Mouse (Mus musculus) hindbrain, embryonic 10.5 days (tissue): ENCODE data around the gene Atxn7l2. TPM values are rescaled to one million over a fixed set of nuclear protein-coding genes. Genes with fewer than 3 reads are reported as not detected.

ENCODE experiments used
- DNase-seq: peaks from one replicate; pipeline ENCODE4 v3.0.0-alpha.2; 2017; ENCODE audit warnings: low spot score
- H3K27ac ChIP-seq: fragments of 300-500 bp; sonication (generic); 2 replicates; pipeline ENCODE4 v1.5.1; 2016; ENCODE audit warnings: mild to moderate bottlenecking, moderate library complexity
- H3K27me3 ChIP-seq: fragments of 300-500 bp; sonication (generic); 2 replicates; pipeline ENCODE4 v1.6.1; 2016; ENCODE audit warnings: mild to moderate bottlenecking; ENCODE audit not compliant: poor library complexity, insufficient read depth, severe bottlenecking
- H3K36me3 ChIP-seq: fragments of 300-500 bp; sonication (generic); 2 replicates; pipeline ENCODE4 v1.6.1; 2016; ENCODE audit warnings: mild to moderate bottlenecking, moderate library complexity
- H3K4me1 ChIP-seq: fragments of 300-500 bp; sonication (generic); replicated peaks from 2 replicates; pipeline ENCODE4 v1.6.1; 2016; ENCODE audit warnings: mild to moderate bottlenecking
- H3K4me3 ChIP-seq: fragments of 300-500 bp; sonication (generic); 2 replicates; pipeline ENCODE4 v1.5.1; 2016; ENCODE audit warnings: mild to moderate bottlenecking, moderate library complexity
- H3K9me3 ChIP-seq: fragments of 300-500 bp; sonication (generic); 2 replicates; pipeline ENCODE4 v1.6.1; 2016; ENCODE audit warnings: mild to moderate bottlenecking, moderate library complexity
- WGBS: fragments of 180-500 bp; shearing (Covaris S2); methylation state at CpG from one replicate; pipeline ENCODE4 v1.1.7; 2016; 5-methylcytosine and 5-hydroxymethylcytosine counted together
- polyA plus RNA-seq: library from polyadenylated mRNA; unstranded; fragments of >200 nt; fragmentation: Nextera tagmentation; extraction: Ambion mirVana; gene quantifications from 2 replicates; pipeline ENCODE4 v1.2.1, GENCODE M21; 2016

The Atxn7l2 gene
- polyA plus RNA-seq, 1 experiment from 2014 or later = 26.8 TPM

DNA sequence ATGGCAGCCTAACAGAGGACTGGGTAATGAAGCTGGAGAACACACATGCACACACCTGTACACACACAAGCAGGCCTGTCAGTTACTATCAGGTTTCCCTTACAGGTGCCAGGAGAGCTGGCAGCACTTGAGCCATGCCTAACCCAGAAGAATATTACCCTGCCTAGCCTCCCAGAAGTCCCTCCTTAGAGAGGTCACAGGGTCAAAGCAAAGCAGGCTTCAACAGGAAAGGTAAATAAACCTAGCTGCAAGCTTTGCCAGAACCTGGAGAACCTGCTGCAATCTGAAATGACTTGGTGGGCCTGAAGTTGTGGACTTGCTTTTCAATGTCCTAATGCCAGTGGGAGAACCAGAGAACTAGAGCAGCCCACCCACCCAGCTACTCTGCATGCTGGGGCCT lies 8.2 kb downstream of the Atxn7l2 start:
- no peak overlapping the region for H3K4me3 ChIP-seq
- DNase-seq = no peak
- no peaks in the 10 kb centered on the region for H3K27me3 ChIP-seq
- H3K27ac ChIP-seq = no peak overlapping the region
- H3K4me1 ChIP-seq = peaks cover 46% of the 10 kb centered on the region
- H3K9me3 ChIP-seq = no peaks in the 10 kb centered on the region
- peaks cover 78% of the 10 kb centered on the region for H3K36me3 ChIP-seq

DNA sequence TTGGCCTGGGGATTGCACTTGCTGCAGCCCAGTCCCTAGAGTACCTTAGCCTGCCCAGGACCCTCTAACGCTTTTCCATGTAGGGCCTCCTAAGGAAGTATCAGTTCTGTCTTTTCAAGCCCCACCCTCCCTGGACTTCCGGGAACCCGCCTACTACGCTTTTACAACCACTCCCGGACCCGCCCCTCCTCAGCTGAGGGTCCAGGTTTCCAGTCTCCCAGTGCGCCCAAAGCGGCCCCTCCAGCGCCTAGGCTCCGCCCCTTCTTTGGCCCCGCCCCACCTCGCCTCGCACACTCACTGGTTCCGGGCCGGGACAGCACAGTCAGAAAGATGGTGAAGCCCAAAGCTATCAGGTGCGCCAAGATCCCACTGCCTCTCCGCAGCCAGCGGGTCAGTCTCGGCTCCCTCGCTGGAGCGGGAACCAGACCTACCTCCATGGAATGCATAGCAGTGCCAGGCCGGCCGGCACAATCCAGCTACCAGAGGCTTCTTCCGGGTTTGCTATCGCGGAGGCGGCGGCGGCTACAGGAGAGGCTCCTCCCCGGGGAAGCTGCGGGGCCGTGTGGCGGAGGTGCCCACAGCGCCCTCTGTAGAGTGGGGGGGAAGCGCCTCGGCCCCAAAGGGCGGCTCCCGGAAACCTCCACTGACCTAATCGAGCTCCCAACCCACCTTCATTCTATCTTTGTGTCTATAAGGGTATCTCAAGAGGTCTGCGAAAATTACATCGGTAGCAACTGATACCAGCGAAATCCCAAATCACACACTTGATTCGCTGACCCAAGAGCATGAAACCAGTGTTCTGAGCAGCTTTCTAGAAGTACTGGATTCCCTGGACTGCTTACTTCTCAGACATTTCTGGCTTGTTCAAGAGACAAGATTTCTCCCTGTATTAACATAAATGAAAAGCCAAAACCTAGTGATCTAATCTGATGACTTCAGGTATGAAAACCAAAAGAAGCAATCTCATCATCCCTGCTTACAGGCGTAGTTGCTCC lies 10.1 kb downstream of the Atxn7l2 start, which contains the start of gene Cyb561d1:
Gene Cyb561d1 (minus strand): TSS at position 884 of the 995 bp plus-strand sequence.
- H3K27me3 ChIP-seq = no peaks in the 10 kb centered on the region
- peaks cover 59% of the 10 kb centered on the region for H3K36me3 ChIP-seq
- H3K4me3 ChIP-seq = peak within 1 kb of the TSS; percentile 75
- H3K4me1 ChIP-seq = peaks cover 65% of the 10 kb centered on the region
- H3K27ac ChIP-seq = peak within 1 kb of the TSS; percentile 93
- WGBS = 3% methylated on average over 44 of the region's 44 CpGs
- DNase-seq = peak; percentile 94
- no peaks in the 10 kb centered on the region for H3K9me3 ChIP-seq

DNA sequence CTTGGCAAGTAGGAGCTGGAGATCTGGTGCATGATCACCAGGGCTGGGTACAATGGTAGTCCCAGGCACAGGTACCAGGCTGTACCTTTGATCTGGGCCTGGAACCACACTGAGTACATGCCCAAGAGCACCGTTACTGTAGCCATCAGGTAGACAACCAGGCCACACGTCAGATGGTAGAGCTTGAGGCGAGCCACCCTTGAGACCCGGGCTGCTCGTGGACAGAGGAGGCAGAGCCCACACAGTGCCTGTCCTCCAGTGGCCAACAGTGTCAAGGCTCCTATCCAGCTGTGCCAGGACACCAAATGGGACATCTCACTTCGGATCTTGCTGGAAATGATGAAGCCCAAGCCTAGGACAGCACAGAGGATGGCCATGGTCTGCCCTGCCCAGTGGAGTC lies 11.5 kb downstream of the Atxn7l2 start:
- Histone ChIP-seq H3K9me3 (no peaks in the 10 kb centered on the region), H3K36me3 (peaks cover 45% of the 10 kb centered on the region), H3K27me3 (no peaks in the 10 kb centered on the region), H3K4me3 (no peak overlapping the region), H3K4me1 (peaks cover 70% of the 10 kb centered on the region), H3K27ac (0 out of 2 replicates have a peak overlapping the region, but pooled peaks have one; percentile 93)
- 93% methylated on average over 6 of the region's 6 CpGs for WGBS
- DNase-seq = no peak

DNA sequence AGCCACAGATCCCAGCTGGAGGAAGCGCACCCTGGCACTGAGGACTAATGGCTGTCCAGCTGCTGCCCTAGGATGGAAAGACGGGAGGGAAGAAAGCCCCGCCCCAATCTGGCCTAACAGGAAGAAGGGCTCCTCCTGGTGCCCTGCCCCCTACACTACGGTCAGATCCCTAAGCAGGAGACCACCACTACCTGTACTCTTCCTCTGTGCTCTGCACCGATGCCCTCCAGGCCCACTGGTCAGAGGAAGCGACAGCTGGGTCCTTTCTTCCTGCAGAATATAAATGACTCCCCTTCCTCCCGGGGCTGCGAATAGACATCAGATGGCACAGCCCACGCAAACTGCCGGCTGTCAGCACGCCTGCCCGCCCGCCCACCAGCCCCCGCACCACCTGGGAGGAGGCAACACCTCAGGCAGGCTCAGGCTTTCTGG lies 13.7 kb downstream of the Atxn7l2 start:
- Histone ChIP-seq H3K4me3 (peak overlapping the region; percentile 32), H3K27me3 (no peaks in the 10 kb centered on the region), H3K36me3 (peaks cover 25% of the 10 kb centered on the region), H3K4me1 (peaks cover 56% of the 10 kb centered on the region), H3K27ac (peak overlapping the region; percentile 75), H3K9me3 (no peaks in the 10 kb centered on the region)
- peak; percentile 63 for DNase-seq
- 25% methylated on average over 14 of the region's 14 CpGs for WGBS

DNA sequence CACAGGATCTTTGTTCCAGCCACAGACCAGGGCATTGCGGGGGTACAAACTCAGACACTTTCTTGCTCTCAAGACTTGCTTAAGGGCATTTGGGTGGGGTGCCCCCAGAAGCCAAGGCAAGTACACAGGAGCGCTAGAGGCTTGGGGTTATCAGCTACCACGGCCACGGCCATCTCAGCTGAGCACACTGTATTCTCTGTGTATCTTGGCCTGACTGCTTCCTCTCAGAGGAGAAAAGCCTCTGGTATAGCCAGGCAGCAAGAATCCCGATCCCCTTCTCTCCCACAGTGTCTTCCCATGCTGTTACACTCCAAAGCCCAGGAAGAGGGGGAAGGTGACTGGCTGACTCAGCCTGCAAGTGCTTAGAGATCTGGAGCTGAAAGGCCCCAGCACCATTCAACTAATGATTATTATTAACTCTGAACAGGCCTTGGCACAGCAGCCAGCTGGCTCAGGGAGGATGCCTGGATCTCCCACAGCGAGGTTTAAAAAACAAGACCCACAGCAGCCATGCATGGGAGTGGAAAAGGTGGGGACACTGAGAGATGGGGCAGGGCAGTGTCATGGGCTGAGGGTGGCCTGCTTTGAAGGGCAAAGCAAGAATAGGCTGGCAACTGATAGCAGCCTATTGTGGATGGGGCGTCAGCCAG lies 14.7 kb downstream of the Atxn7l2 start:
- H3K27me3 ChIP-seq = no peaks in the 10 kb centered on the region
- H3K4me1 ChIP-seq = peaks cover 48% of the 10 kb centered on the region
- no peaks in the 10 kb centered on the region for H3K9me3 ChIP-seq
- peak overlapping the region; percentile 75 for H3K27ac ChIP-seq
- no peak for DNase-seq
- peaks cover 16% of the 10 kb centered on the region for H3K36me3 ChIP-seq
- no peak overlapping the region for H3K4me3 ChIP-seq
- 82% methylated on average over 7 of the region's 7 CpGs for WGBS

DNA sequence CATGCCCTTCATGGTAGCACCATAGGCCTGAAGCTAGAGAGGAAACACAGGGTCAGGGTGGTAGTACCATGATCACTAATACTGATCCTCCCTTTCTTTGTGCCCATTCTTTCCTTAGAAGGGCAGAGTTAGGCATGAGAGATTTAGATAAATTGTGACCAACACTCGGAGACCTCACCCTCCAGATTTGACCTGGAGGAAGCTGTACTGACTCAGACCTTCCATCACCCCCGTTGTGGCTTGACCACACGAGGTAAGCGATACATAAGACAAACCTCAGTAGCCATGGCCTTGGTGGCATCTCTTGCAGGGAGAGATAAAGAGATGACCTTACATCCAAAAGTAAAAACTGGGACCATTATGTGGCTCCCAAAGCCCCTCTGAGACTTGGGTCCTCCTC lies 15.4 kb downstream of the Atxn7l2 start:
- H3K9me3 ChIP-seq = no peaks in the 10 kb centered on the region
- peaks cover 16% of the 10 kb centered on the region for H3K36me3 ChIP-seq
- 83% methylated on average over 4 of the region's 4 CpGs for WGBS
- no peak overlapping the region for H3K27ac ChIP-seq
- no peaks in the 10 kb centered on the region for H3K27me3 ChIP-seq
- no peak for DNase-seq
- peaks cover 44% of the 10 kb centered on the region for H3K4me1 ChIP-seq
- no peak overlapping the region for H3K4me3 ChIP-seq

DNA sequence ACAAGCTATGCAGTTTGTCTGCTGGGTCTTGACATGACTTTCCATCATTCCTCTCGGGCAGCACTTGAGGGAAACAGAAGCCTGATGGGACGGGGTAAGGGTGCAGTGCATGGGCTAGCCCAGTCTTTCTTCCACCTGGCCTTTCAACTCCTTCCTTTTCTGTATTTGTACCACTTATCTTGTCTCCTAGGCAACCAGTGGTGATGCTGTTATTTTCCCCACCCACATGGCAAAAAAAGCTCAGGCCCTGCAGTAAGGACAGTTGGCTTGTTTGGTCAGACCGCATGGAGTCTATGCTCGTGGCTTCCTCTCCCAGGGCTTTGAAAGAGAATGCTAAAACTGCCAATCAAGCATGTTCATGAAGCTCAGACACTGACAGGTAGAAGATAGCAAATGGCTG lies 17.0 kb downstream of the Atxn7l2 start:
- WGBS = 82% methylated on average over 4 of the region's 4 CpGs
- Histone ChIP-seq H3K4me1 (peaks cover 39% of the 10 kb centered on the region), H3K4me3 (no peak overlapping the region), H3K36me3 (peaks cover 8% of the 10 kb centered on the region), H3K27me3 (no peaks in the 10 kb centered on the region; the same call in 1 of the 2 replicates), H3K27ac (no peak overlapping the region), H3K9me3 (no peaks in the 10 kb centered on the region)
- DNase-seq = no peak

DNA sequence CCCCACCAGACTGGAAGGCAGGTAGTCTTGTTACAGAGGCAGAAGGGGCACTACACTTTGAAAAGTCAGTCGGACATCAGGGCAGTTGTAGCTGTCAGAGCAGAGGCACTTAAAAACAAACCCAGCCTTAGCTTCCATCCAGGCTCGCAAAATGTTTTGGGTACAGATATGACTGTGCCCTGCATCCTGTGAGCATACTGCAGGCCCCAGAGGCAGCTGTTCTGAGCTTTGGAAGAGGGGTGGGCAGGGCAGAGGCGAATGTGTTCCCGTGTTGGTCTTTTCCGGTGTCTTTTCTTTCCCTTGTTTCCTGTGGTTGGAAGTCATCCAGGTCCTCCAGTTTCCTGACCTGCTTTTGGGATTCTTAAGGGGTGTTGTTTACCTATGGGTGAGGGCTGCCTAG lies 20.8 kb downstream of the Atxn7l2 start:
- peaks cover 25% of the 10 kb centered on the region for H3K27me3 ChIP-seq
- no peaks in the 10 kb centered on the region for H3K9me3 ChIP-seq
- DNase-seq = no peak
- no peak overlapping the region for H3K4me3 ChIP-seq
- 78% methylated on average over 5 of the region's 5 CpGs for WGBS
- peaks cover 12% of the 10 kb centered on the region for H3K36me3 ChIP-seq
- peaks cover 43% of the 10 kb centered on the region for H3K4me1 ChIP-seq
- peak overlapping the region; percentile 29; the same call in 1 of the 2 replicates for H3K27ac ChIP-seq

DNA sequence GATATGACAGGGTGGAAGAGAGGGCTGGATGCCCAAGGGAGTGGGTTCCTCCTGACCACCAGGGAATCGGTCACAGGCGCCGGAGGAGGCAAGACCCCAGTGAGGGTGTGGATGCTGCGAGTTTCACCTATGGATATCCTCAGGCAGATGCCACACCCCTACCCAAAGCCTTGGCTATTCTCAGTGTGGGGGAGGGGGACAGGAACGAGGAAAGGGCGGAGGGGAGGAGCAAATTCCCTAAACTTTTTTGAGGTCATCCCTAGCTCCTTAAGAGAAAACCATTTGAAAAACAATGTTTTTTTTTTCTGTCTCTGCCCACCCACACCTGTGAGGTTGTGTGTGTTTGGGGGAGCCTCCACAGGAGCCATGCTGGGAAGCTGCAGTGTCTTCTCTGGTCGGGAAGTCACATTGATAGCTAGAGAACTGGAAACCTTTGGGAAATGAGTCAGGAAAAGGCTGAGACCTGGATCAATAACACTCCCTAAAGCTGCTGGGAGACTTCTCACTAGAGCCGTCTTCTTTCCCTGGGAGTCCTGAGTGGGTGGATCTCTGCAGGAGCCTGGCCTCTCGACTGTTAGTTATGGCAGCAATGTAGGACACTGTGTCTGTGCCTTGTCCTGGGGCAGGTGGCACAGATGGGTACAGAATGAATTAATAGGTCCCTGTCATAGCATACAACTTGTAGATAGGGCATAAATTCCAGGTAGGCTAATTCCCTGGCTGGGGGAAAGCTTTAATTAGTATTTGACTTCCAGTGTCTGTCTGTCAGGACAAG lies 21.8 kb downstream of the Atxn7l2 start:
- 74% methylated on average over 9 of the region's 9 CpGs for WGBS
- H3K27ac ChIP-seq = no peak overlapping the region
- H3K9me3 ChIP-seq = no peaks in the 10 kb centered on the region
- peak overlapping the region; percentile 23; the same call in 1 of the 2 replicates for H3K4me3 ChIP-seq
- peaks cover 35% of the 10 kb centered on the region for H3K27me3 ChIP-seq
- DNase-seq = no peak
- H3K4me1 ChIP-seq = peaks cover 41% of the 10 kb centered on the region
- peaks cover 12% of the 10 kb centered on the region for H3K36me3 ChIP-seq

DNA sequence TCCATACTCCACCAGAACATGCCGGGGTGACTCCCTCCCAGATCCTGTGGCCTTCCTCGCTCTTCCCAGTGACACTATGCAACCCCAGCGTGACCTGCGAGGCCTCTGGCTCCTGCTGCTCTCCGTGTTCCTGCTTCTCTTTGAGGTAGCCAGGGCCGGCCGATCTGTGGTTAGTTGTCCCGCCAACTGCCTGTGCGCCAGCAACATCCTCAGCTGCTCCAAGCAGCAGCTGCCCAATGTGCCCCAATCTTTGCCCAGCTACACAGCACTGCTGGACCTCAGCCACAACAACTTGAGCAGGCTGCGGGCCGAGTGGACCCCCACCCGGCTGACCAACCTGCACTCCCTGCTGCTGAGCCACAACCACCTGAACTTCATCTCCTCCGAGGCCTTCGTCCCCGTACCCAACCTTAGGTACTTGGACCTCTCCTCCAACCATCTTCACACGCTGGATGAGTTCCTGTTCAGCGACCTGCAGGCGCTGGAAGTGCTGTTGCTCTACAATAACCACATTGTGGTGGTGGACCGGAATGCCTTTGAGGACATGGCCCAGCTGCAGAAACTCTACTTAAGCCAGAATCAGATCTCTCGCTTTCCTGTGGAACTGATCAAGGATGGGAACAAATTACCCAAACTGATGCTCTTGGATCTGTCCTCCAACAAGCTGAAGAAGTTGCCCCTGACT lies 23.5 kb downstream of the Atxn7l2 start:
- 57% methylated on average over 20 of the region's 20 CpGs for WGBS
- peak overlapping the region; percentile 84 for H3K4me3 ChIP-seq
- H3K27ac ChIP-seq = peak overlapping the region; percentile 90; the same call in 1 of the 2 replicates
- H3K36me3 ChIP-seq = peaks cover 12% of the 10 kb centered on the region
- peaks cover 41% of the 10 kb centered on the region for H3K4me1 ChIP-seq
- H3K9me3 ChIP-seq = no peaks in the 10 kb centered on the region
- no peak for DNase-seq
- H3K27me3 ChIP-seq = peaks cover 37% of the 10 kb centered on the region

DNA sequence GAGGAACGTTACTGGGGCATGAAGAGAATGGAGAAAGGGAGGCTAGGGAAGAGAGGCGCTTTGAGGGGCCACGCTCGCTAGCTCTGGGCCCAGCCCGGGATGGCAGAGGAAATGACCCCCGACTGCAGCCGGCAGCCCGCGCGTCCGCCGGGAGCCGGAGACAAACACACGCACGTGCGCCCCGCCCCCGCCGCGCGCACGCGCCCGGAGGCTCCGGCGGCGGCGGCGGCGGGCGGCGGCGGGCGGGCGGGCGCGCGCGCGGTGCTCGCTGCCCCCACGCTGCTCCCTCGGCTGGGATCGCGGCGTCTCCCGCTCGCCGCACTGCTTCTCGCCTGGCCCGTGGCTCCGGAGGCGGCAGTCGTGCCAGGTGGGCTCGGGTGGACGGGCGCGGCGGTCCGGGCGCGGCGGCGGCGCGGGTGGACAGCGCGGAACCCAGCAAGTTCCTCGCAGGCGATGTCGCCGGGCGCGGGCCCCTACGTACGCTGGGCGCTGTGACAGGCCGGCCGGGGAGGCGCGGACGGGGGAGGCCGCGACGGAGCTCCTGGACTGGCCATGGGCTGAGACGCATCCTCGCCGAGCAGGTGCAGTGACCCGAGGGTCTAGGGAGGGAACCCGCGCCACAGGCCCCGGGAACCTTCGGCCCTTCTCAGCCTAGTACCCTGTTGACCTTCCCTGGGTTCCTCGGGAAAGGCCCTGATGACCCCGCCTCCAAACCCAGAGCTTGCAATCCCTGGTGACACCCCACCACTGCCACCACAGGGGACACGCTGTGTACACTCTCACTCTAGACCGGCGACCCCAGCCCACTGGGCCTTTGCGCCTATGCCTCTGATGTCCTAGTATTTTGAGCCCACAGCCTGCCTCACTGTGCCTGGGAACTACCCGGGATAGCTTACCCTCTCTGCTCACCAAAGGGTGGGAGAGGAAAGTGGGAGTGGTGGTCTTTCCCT lies 24.4 kb downstream of the Atxn7l2 start, which contains the start of gene Amigo1:
Gene Amigo1 (plus strand): TSS at position 238 of the 950 bp plus-strand sequence.
- peak; percentile 56 for DNase-seq
- Histone ChIP-seq H3K27me3 (peaks cover 37% of the 10 kb centered on the region), H3K9me3 (no peaks in the 10 kb centered on the region), H3K27ac (peak within 1 kb of the TSS; percentile 90), H3K4me3 (peak within 1 kb of the TSS; percentile 84), H3K36me3 (peaks cover 12% of the 10 kb centered on the region), H3K4me1 (peaks cover 41% of the 10 kb centered on the region)
- under 1% methylated on average over 100 of the region's 100 CpGs for WGBS
